Mouse (Mus musculus) stomach, embryonic 14.5 days (tissue): ENCODE data around the gene Arrb2. TPM values are rescaled to one million over a fixed set of nuclear protein-coding genes. Genes with fewer than 3 reads are reported as not detected.
A peak's percentile ranks its signal among the peaks of the same experiment; 100 is the strongest.

Experiments used
- ATAC-seq: fragments of 200-750 bp; cut with Nextera tagmentation; 2 replicates; pipeline ENCODE4 v1.8.0; 2017; ENCODE audit warnings: low read depth, moderate TSS enrichment; ENCODE audit not compliant: insufficient number of reproducible peaks, insufficient read depth, low FRiP score
- H3K27ac ChIP-seq: fragments of 300-500 bp; sonication (generic); 2 replicates; pipeline ENCODE4 v1.5.1; 2014; ENCODE audit warnings: mild to moderate bottlenecking, low read length, moderate library complexity, mixed read lengths
- H3K27me3 ChIP-seq: fragments of 300-500 bp; sonication (generic); 2 replicates; pipeline ENCODE4 v1.6.1; 2014; ENCODE audit warnings: low read length, control low read depth, mixed read lengths; ENCODE audit not compliant: control insufficient read depth, insufficient read depth
- H3K36me3 ChIP-seq: fragments of 300-500 bp; sonication (generic); 2 replicates; pipeline ENCODE4 v1.6.1; 2014; ENCODE audit warnings: mild to moderate bottlenecking, control low read depth, low read length, moderate library complexity, mixed read lengths; ENCODE audit not compliant: control insufficient read depth, insufficient read depth
- H3K4me1 ChIP-seq: fragments of 300-500 bp; sonication (generic); 2 replicates; pipeline ENCODE4 v1.6.1; 2014; ENCODE audit warnings: low read length, control low read depth, mixed read lengths; ENCODE audit not compliant: control insufficient read depth, insufficient read depth
- H3K4me2 ChIP-seq: fragments of 300-500 bp; sonication (generic); replicated peaks from 2 replicates; pipeline ENCODE4 v1.6.1; 2014; ENCODE audit warnings: low read depth, low read length, control low read depth
- H3K4me3 ChIP-seq: fragments of 300-500 bp; sonication (generic); 2 replicates; pipeline ENCODE4 v1.5.1; 2014; ENCODE audit warnings: low read depth, low read length, control low read depth
- H3K9ac ChIP-seq: fragments of 300-500 bp; sonication (generic); replicated peaks from 2 replicates; pipeline ENCODE4 v1.6.1; 2014; ENCODE audit warnings: low read depth, mild to moderate bottlenecking, control low read depth, low read length, moderate library complexity, mixed read lengths
- H3K9me3 ChIP-seq: fragments of 300-500 bp; sonication (generic); 2 replicates; pipeline ENCODE4 v1.6.1; 2016; ENCODE audit warnings: low read depth, low read length, control low read depth; ENCODE audit not compliant: control insufficient read depth
- WGBS: fragments of 180-500 bp; shearing (Covaris S2); extraction: QIAGEN DNeasy Blood & Tissue Kit; methylation state at CpG from one replicate; pipeline ENCODE4 v1.1.7; 2014; 5-methylcytosine and 5-hydroxymethylcytosine counted together
- polyA plus RNA-seq: library from polyadenylated mRNA; unstranded; fragments of >200 nt; fragmentation: Nextera tagmentation; extraction: Ambion mirVana; gene quantifications from 2 replicates; pipeline ENCODE4 v1.2.1, GENCODE M21; 2014

Arrb2 gene
- polyA plus RNA-seq: 15.9 and 17.2 TPM in 2 replicates

DNA sequence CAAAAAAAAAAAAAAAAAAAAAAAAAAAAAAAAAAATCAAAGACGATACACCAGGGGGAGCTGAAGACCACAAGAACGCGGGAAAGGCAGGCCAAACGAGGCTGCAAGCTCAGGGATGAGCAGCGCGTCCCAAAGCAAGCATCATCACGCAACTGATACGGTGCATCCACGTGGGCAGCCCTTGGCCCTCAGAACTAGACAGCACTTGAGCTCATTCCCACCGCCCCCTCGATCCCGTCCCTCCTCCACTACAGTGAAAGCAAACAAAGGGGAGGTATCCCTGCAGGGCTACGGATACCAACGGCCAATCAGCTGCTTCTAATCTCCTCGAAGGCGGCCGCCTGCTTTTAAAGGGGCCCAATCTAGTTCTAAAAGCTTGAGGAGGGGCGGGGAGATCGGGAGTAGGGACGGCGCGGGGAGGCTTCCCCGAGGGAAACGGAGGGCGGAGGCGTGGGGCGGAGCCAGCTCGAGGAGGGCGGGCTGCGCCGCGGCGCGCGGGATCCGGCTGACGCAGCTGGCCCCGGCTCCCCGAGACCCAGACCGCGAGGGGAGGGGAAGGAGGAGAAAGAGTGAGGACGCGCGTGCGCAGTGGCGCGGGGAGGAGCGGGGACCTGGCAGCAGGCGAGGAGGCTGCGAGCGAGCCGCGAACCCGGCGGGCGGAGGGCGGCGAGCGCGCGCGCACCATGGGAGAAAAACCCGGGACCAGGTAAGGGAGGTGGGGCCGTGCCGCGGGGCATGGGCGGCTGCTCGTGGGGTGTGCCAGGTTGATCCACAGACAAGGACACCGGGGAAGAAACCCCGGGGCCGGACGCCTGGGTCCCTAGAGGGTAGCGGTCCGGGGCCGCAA is at the start of gene Arrb2:
TSS of gene Arrb2 (plus strand) at position 588 of the 847 bp plus-strand sequence.
- WGBS: under 1% methylated on average over 75 of the region's 75 CpGs
- peak within 1 kb of the TSS; percentile 69 for H3K27ac ChIP-seq
- H3K9me3 ChIP-seq: no peaks in the 10 kb centered on the region
- H3K27me3 ChIP-seq: no peaks in the 10 kb centered on the region
- peaks cover 6% of the 10 kb centered on the region; the same call in 1 of the 2 replicates for H3K36me3 ChIP-seq
- H3K4me2 ChIP-seq: peak within 1 kb of the TSS; percentile 83
- H3K4me3 ChIP-seq: peak within 1 kb of the TSS; percentile 70
- H3K9ac ChIP-seq: peak within 1 kb of the TSS; percentile 65
- peak; percentile 95 for ATAC-seq
- H3K4me1 ChIP-seq: peaks cover 14% of the 10 kb centered on the region; the same call in 1 of the 2 replicates

DNA sequence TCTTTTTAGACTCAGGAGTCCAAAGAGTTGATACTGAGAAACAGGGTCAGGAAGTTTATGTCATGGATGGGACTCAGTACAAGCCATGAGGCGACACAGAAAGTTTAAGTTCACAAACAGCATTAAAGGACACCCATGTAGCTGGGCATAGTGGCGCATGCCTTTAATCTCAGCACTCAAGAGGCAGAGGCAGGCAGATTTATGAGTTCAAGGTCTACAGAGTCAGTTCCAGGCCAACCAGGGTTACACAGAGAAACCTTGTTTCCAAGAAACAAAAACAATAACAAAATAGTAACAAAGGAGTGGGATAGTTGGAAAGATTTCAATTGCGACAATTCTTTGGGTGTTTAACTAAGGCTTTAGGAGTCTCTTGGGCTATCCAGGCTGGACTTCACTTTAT is 48.3 kb upstream of the Arrb2 start:
- H3K9me3 ChIP-seq: no peaks in the 10 kb centered on the region
- no peak overlapping the region for H3K9ac ChIP-seq
- no peak overlapping the region for H3K4me3 ChIP-seq
- H3K36me3 ChIP-seq: no peaks in the 10 kb centered on the region; the same call in 1 of the 2 replicates
- no peaks in the 10 kb centered on the region for H3K27me3 ChIP-seq
- ATAC-seq: no peak
- H3K4me1 ChIP-seq: no peaks in the 10 kb centered on the region
- no peak overlapping the region for H3K4me2 ChIP-seq
- H3K27ac ChIP-seq: no peak overlapping the region
- WGBS: 80% methylated on average over 3 of the region's 3 CpGs

DNA sequence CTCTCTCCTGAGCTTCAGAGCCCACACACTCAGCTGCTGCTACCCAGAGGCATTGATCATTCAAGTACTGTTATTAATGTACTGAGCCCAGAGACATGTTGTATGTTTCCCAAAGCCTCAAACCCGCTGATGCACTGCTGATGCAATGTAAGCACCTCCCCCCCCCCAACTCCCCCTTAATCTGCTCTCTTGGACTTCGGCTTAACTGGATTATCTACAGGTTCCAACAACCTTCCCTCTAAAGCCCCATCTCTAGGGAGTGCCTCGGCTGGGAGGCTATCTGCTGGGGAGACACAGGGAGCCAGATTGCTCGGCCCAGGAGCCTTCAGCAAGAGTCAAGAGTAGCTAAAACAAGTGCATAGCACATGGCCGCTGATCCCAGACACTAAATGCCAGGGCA is 45.0 kb upstream of the Arrb2 start:
- Histone ChIP-seq H3K36me3 (peaks cover 2% of the 10 kb centered on the region), H3K27ac (no peak overlapping the region), H3K9me3 (no peaks in the 10 kb centered on the region), H3K27me3 (no peaks in the 10 kb centered on the region), H3K4me1 (no peaks in the 10 kb centered on the region), H3K4me2 (no peak overlapping the region), H3K4me3 (no peak overlapping the region), H3K9ac (no peak overlapping the region)
- ATAC-seq: no peak
- 81% methylated on average over 5 of the region's 5 CpGs for WGBS

DNA sequence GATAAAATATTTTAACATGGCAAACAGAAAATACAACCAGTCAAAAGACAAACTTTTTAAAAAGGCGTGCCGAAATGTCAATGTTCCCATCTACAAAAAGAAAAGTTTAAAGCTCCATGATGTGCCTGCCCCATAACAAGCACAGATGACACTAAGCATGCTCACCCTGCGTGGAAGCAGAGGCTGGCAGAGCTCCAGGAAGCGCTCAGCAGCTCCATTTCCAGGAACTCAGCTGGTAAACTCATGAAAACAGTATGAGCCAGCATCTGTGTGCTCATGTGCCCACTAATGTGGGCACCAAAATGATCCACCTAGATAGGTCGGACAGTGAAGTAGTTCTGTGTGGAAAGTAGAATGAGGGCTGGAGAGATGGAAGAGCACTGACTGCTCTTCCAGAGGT is 43.0 kb upstream of the Arrb2 start:
- no peak overlapping the region for H3K4me3 ChIP-seq
- no peaks in the 10 kb centered on the region for H3K9me3 ChIP-seq
- H3K4me2 ChIP-seq: no peak overlapping the region
- H3K36me3 ChIP-seq: peaks cover 17% of the 10 kb centered on the region
- H3K27me3 ChIP-seq: no peaks in the 10 kb centered on the region
- no peaks in the 10 kb centered on the region for H3K4me1 ChIP-seq
- no peak overlapping the region for H3K9ac ChIP-seq
- H3K27ac ChIP-seq: no peak overlapping the region
- 90% methylated on average over 5 of the region's 5 CpGs for WGBS
- ATAC-seq: no peak

DNA sequence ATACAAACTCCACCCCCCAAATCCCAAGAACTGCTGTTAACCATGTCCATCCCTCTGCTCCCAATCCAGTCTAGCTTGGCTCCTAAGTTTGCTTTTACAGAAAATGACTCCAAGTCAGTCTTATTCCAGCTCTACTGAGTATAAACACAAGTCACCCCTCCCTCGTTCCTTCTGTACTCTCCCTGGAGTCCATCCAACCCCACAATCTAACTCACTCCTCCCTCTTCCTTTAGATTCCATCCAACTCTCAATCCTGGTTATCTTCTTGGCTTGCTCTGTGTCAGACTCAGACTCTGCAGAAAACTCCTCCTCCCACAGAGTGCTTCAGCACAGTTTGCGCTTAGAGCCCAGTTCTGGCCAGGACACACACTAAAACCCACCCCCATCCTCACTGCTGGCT is 28.8 kb upstream of the Arrb2 start:
- Histone ChIP-seq H3K36me3 (peaks cover 45% of the 10 kb centered on the region), H3K27me3 (no peaks in the 10 kb centered on the region), H3K9me3 (no peaks in the 10 kb centered on the region), H3K9ac (no peak overlapping the region), H3K27ac (no peak overlapping the region), H3K4me2 (no peak overlapping the region), H3K4me1 (peaks cover 5% of the 10 kb centered on the region), H3K4me3 (no peak overlapping the region)
- peak; percentile 65; the same call in 1 of the 2 replicates for ATAC-seq
- WGBS: 56% methylated on average over 2 of the region's 2 CpGs

DNA sequence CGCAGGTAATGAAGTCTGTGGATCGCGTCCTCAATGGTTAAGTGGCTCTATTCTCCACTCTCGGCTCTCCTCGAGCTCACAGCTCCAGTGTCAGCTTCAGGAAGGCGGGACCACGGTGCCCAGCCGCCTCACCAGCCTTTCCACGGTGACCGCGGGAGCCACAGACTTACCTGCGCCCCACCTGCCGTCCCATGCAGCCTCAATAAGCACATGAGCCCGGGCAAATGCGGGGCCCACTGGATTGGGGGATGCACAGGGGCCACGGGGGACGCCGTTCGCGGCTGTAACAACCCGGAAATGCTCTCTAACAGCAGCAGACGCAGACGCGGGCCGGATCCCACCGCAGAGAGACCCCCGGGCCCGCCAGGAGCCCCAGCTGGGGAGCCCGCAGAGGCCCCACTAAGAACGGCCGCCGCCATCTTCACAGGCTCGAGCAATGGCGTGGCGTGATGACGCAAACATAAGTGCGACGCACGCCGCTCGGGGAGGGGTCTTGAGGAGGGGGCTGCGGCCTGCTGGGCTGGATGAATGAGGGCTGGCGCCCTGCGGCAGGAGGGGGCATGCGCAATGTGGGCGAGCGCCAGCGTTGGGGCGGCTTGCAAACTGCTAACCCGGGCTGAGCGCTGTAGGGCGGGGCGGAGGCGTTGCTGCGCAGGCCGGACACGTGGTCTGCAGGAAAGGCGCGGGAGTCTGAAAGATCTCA is 22.7 kb upstream of the Arrb2 start, which contains the start of gene Pelp1:
TSS of gene Pelp1 (minus strand) at position 438 of the 703 bp plus-strand sequence.
- Histone ChIP-seq H3K36me3 (peaks cover 8% of the 10 kb centered on the region; the same call in 1 of the 2 replicates), H3K4me2 (peak within 1 kb of the TSS; percentile 93), H3K9ac (peak within 1 kb of the TSS; percentile 96), H3K4me1 (peaks cover 10% of the 10 kb centered on the region), H3K9me3 (no peaks in the 10 kb centered on the region), H3K27ac (peak within 1 kb of the TSS; percentile 72), H3K27me3 (no peaks in the 10 kb centered on the region), H3K4me3 (peak within 1 kb of the TSS; percentile 97)
- WGBS: under 1% methylated on average over 59 of the region's 59 CpGs
- ATAC-seq: peak; percentile 98

DNA sequence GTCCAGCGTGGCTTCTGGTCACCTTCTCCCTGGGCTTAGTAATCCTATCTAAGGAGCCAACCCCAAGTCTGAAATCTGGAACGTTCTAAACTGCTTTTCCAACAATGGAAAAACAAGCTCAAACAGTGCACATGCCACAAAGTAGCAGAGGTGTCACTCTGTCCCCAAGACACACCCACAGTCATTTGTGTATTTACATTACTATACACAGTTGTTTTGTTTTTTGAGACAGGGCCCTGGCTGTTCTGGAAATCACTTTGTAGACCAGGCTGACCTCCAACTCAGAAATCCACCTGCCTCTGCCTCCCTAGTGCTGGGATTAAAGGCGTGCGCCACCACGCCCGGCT is 22.2 kb upstream of the Arrb2 start:
- Histone ChIP-seq H3K4me1 (peaks cover 10% of the 10 kb centered on the region), H3K9ac (no peak overlapping the region), H3K36me3 (peaks cover 5% of the 10 kb centered on the region; the same call in 1 of the 2 replicates), H3K4me3 (peak overlapping the region; percentile 97), H3K9me3 (no peaks in the 10 kb centered on the region), H3K27ac (peak overlapping the region; percentile 33; the same call in 1 of the 2 replicates), H3K4me2 (peak overlapping the region; percentile 93), H3K27me3 (no peaks in the 10 kb centered on the region)
- no peak for ATAC-seq
- WGBS: 63% methylated on average over 6 of the region's 6 CpGs

DNA sequence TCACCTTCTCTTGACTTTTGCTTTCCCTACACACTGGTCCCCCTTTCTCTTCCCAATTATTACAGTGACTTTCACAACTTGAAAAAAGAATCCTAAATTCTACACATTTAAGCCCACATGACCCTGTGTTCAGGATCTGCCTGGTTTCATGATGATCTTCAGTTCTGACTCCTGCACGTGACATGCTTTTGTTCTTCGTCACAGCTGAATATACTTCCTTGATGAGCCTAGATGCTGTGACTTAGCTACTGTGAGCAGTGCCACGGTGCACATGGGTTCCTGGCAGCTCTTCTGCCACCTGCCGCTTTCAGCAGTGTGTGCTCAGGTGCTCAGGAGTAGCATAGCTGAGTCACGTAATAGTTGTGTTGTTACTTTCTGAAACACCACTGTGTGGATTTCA is 19.8 kb upstream of the Arrb2 start:
- Histone ChIP-seq H3K27ac (no peak overlapping the region), H3K9ac (no peak overlapping the region), H3K9me3 (no peaks in the 10 kb centered on the region), H3K4me3 (no peak overlapping the region), H3K27me3 (no peaks in the 10 kb centered on the region), H3K36me3 (no peaks in the 10 kb centered on the region), H3K4me2 (no peak overlapping the region), H3K4me1 (peaks cover 10% of the 10 kb centered on the region)
- ATAC-seq: no peak
- WGBS: 71% methylated on average over 5 of the region's 5 CpGs
